Mouse (Mus musculus) right cerebral cortex, postnatal 10 days (tissue): ENCODE measurements around the gene Ifitm2.

ENCODE experiments used
- DNase-seq, 2 experiments: peaks; one replicate each; pipeline ENCODE4 v3.0.0; 2021; ENCODE audit warnings: low spot score in 2 of 2

Ifitm2 gene

DNA sequence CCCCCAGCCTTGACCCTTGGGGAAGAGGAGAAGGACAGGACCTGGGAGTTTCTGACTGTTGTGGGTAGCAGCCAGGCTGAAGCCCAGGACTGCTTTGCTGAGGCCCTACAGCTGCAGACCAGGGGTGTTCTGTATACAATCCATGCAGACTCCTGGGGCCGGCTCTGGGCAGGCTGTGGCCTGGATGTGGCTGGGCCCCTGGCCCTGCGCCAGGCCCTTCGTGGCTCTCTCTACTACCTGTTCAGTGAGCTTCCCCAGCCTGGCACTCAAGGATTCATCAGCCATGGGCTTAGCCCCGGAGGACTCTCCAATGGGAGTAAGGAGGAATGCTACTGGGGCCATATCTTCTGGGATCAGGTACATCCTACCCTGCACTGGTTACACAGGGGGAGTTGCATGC, 12.4 kb downstream of the Ifitm2 start:
- no peak for DNase-seq

DNA sequence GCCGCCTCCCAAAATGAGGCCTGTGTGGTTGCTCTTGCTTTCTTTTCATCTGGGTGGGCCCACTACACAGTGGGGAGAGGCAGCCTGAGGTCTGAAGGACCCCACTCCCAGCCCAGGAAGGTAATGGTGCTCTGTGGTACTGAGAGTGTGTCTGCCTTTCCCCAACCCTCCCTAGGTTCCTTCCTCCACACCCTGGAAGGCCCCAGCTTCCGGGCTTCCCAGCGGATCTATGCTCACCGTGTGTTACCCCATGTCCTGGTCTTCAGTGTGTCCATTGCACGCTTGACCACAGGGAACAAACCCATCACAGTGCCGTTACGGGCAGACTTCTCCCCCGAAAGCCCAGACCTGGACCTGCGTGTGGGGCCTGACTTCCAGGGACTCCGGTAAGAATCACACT, 13.0 kb downstream of the Ifitm2 start:
- DNase-seq: no peak

DNA sequence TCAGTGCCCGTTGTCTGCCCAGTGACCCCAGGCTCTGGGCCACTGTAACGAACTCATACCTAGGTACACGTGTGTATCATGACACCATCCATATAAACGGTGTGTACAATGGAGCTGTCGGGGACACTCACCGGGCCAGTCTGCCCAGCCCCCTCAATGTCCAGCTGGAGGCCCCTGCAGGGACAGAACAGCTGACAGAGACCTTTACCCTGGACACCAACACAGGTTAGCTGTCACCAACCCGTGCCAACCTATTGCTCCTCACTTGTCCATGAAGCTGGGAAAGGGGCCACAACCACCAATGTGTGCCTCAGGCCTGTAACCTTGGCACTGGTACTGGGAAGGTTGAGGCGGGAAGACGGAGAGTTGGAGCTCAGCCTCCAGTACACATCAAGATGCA, 13.4 kb downstream of the Ifitm2 start:
- no peak for DNase-seq

DNA sequence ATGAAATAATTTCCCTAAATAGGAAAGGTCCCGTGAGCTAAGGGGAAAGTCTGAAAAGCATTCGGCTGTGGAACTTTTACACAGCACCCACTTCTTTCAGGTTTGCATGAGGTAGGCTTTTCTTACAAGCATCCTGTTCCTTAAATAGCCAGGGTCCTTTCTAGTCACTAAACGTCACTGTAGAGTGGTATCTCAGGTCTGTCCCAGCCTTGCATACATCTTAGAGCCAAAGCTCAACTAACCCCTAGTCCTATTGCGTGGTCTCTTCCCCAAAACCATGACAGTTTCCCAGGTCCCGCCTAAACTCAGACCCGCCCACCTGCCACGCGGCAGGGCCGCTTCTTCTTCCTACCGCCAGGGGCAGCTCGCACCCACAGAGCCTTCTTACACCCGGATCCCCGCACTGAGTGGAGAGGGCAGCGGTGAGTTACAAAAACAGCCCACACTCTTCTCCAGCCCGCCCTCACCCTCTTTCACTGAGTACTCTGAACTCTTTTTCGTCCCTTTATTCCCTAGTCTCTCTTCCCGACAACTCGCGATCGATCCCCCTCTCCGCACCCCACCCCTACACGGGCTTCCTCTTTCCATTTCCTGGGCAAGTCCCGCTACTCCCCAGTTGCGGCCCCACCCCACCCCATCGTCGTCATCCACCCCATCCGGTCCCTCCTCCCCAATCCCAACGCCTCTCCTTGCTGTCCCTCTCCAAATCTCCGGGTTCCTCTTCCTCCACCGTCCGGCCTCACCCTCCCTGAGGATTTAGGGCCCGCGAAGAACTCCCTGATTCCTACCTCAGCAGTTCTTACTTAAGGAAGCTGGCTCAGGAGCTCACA, 14.3 kb downstream of the Ifitm2 start, which contains the start of gene Pgghg:
Pgghg (plus strand) TSS at position 170 of the 830 bp plus-strand sequence.
- peak; percentile 68 to 78 for DNase-seq

DNA sequence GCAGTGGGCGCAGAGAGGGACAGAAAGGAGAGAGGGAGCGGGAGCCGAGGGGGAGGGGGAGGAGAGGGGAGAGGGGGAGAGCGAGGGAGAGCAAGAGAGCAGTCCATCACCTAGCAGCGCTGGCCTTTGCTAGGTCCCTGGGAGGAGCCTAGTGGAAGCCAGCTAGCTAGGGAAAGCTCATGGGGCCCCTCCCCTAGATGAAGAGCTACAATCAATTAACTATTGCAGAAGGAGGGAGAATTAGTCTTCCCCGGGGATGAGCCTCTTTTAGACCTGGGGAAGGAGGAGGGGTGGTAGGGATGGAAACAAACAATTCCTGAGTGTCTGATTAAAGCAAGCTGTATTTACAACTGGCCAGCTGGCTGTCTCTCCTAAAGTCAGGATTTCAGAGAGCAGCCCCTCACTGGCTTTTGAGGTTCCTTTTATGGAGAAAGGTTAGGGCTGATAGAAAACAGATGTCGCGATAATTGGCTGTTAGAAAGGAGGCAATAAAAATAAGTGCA, 16.1 kb downstream of the Ifitm2 start:
- DNase-seq: no peak

DNA sequence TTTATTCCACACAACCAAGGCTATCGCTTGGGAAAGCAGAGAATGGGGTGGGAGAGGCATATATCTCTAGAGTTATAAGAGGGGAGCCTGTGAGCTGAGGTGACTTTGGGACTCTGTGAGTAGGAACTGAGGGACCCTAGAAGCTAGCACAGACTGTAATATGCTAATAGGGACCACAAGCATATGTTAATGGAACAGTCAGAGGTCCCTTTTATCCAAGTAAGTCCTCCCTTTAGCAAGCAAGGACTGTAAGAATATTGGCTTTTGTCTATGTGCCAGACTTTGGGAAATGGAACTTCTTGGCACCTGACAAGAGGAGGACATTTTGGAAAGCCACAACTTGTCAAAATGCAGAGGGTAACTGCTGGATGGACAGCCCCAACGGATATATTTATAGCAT, 16.9 kb downstream of the Ifitm2 start:
- no peak for DNase-seq

DNA sequence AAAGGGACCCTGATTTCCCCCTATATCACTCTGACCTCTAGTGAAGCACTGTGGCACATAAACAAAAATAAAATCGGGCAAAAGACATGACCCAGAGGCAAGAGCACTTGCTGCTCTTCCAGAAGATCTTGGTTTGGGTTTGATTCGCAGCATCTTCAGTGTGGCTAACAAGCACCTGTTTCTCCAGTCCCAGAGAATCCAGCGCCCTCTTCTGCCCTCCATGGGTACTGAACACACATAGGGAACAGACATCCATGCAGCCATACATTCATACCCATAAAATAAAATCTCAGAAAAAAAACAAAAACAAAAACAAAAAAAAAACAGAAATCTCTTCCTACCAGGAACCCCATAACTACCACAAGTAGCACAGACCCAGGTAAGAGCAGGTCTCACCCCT, 17.4 kb downstream of the Ifitm2 start:
- DNase-seq: no peak

DNA sequence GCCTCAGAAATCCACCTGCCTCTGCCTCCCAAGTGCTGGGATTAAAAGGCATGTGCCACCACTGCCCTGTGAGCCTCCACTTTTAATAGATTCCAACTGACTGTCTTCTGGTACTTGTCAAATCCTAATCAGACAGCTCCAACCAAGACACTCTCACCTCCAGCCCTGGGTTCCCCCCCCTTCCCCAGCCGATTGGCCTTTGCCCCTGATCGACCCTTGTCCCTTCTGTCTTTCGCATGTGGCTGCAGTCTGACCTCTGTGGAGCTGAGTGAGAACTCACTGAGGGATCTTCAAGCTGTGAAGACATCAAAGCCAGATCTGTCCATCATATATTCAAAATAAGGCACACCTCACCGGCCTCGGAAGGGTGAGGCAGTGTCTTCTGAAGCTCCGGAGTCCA, 28.6 kb downstream of the Ifitm2 start:
- no peak for DNase-seq

DNA sequence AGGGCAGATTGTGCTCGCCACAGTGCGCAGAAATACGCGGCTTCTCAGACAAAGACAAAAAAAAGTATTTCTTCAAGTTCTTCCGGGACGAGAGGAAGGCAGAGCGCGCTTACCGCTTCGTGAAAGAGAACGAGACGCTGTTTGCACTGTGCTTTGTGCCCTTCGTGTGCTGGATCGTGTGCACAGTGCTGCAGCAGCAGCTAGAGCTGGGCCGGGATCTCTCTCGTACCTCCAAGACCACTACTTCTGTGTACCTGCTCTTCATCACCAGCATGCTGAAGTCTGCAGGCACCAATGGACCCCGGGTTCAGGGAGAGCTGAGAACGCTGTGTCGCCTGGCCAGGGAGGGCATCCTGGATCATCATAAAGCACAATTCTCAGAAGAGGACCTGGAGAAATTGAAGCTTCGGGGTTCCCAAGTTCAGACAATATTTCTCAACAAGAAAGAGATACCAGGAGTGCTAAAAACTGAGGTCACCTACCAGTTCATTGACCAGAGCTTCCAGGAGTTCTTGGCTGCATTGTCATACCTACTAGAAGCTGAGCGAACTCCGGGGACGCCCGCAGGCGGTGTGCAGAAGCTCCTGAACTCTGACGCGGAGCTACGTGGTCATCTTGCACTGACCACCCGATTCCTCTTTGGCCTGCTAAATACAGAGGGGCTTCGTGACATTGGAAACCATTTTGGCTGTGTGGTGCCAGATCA, 32.6 kb downstream of the Ifitm2 start:
- DNase-seq: no peak

DNA sequence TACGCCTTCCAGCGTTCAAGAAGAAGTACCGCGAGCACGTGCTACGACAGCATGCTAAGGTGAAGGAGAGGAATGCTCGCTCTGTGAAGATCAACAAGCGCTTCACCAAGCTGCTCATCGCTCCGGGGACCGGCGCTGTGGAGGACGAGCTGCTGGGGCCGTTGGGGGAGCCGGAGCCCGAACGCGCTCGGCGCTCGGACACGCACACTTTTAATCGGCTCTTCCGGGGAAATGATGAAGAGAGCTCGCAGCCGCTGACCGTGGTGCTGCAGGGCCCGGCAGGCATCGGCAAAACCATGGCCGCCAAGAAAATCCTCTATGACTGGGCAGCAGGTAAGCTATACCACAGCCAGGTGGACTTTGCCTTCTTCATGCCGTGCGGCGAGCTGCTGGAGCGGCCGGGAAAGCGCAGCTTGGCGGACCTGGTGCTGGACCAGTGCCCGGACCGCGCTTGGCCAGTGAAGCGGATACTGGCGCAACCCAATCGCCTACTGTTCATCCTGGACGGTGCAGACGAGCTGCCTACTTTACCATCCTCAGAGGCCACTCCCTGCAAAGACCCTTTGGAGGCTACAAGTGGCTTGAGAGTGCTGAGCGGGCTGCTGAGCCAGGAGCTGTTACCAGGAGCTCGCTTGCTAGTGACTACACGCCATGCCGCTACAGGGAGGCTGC, 33.3 kb downstream of the Ifitm2 start:
- DNase-seq: peak; percentile 33 to 61

DNA sequence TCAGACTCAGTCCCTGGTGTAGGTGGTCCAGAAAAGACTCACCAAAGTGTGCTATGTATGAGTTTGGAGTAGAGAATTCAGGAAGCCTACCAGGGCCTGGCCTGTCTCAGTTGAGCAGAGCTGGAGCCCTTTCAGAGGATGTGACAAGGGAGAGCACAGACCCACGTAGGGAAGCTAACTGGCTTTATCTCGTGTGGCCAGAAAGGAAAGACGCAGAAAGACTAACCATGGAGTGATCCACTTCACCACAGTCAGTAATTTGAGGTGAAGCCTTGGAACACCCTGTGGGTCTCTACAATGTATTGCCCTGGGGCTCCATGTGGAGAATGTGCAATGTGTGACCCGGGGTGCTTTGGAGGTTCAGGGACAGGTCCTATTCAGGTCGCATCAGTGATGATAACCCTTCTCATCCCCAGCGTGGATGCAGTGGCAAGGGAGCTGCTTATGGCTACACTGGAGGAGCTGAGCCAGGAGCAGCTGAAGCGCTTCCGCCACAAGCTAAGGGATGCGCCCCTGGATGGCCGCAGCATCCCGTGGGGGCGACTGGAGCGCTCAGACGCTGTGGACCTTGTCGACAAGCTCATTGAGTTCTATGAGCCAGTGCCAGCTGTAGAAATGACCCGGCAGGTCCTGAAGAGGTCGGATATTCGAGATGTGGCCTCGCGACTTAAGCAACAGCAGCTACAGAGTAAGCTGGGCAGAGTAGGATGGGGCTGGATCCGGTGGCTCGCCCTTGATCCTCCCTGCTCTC, 34.4 kb downstream of the Ifitm2 start:
- no peak for DNase-seq

DNA sequence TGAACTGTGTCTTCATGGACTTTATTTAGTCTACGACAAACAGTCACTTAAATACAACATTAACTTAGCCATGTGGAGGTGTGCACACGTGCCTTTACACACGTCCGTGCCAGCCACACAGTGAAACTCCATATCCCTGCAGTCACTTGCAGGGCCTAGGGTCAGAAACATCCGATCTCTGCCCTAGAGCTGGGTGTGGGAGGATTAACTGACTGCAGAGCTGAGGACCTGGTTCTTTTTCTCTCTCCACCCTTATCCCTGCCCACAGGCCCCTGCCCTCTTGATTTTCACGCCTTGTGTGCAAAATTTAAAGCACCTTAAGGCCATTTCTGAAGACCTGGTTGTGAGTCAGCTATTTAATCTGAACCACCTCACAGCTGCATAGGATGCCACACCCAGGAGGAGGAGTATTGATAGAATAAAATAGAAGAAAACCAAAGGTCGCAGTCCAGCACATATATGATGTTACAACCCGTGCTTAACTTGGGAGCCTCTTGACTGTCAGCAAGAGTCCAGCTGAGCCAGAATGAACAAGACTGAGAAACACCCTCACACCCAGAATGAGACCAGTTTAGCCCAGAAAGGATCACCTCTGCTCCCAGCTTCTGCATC, 35.3 kb downstream of the Ifitm2 start, which contains the start of gene Nlrp6:
Nlrp6 (plus strand) TSS at position 485 of the 612 bp plus-strand sequence.
- DNase-seq: no peak

DNA sequence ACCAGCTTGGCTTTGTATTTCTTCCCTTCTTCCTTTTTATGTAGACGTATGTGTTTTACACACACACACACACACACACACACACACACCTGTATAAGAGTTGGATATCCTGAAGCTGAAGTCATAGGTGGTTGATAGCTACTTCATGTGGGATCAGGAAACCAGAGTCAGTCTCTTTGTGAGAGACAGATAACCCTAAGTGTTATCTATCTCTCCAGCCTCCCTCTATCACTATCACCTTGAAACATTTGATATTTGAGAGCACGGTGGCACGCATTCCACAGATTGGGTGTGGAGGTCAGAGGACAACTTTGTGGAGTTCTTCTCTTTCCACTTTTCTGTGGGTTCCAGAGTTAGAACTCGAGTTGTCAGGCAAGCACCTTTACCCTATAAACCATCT, 35.9 kb downstream of the Ifitm2 start:
- DNase-seq: no peak

DNA sequence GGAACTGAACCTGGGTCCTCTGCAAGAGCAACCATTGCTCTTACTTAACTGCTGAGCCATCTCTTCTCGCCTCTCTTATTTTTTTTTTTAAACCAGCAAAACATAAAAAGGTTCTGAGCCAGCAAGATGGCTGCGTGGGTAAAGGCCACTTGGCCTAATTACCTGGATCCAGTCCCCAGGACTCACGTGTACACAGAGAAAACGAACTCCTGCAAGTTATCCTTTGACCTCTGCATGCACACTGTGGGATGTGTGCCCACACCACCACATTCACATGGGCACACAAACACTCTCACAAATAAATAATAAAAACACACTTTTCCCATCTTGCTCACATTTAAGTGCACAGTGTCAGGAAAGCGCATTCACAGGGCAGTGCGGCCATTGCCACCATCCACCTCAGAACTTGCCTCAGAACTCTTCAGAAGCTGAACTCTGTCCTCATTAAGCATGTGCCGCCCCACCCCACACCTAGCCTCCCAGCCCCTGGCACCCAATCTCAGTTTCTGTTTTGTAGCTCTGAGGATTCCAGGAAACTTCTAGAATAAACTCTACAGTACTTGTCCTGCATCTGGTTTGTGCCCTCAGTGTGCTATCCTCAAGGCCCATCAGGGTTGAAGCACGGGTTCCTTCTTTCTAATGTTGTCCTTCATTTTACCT, 41.6 kb downstream of the Ifitm2 start:
- DNase-seq: no peak

DNA sequence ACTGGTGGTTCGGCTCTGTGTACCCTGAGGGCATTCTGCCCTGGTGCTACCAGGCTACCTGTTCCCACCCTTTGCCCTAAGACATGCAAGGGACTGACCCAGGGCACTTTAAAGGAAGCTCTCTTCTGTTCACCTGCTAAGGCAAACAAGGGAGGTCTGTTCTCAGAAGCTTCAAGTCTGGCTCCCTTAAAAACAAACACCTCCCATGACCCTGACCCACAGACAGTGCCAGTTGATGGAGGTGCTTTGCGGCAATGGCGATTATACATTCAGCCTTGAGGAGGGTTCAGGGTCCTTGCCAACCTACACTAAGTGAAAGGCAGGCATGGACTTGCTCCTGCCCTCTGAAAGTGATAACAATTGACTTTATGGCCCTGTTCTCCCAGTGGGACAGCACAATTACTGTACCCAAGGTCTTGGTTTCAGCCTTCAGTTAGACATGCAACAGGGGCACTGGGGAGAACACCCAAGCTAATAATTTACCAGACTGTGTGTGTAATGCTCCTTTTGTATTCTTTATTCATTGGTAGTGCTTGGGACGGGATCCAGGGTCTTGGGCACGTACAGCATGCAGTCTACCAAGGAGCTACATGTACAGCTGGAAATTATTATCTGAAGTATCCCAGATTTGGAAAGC, 42.8 kb downstream of the Ifitm2 start:
- no peak for DNase-seq

DNA sequence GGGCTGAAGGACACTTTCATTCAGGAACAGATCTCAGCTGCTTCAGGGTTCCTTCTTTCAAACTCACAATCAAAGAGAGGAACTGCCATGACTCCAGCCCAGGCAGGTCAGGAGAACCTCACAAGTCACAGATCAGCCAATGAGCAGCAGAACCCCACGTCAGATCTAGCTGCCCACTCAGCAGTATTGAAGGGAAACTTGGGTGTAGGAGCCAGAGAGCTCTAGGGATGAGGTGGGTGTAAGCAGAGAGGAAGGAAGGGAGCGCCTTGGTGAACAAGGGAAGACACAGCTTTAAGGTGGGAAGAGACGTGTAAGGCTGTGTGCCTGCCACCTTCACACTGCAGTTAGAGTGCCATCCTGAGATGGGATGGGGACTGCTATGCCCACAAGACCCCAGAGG, 43.5 kb downstream of the Ifitm2 start:
- no peak for DNase-seq

DNA sequence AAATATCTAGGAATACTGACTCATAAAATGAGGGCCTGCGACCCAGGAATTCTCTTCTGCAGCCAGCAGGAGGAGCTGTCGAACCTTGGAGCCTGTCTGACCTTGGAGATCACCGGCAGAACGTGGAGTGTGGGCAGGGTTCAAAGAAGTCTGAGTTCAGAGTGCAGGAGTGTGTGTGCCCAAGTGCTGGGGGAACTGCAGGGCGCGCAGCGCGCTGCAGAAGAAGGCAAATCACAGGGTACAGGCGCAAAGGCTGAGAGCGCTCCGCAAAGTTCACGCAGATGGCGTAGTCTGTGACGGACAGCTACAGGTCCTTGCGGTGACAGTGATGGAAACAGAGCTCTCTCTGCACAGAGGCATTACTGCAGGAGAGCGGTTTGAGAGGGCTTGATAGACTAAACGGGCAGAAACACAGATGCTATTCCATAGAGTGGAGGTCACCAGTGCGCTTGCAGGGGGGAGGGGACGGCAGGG, 47.1 kb downstream of the Ifitm2 start:
- DNase-seq: peak; percentile 63 to 76

DNA sequence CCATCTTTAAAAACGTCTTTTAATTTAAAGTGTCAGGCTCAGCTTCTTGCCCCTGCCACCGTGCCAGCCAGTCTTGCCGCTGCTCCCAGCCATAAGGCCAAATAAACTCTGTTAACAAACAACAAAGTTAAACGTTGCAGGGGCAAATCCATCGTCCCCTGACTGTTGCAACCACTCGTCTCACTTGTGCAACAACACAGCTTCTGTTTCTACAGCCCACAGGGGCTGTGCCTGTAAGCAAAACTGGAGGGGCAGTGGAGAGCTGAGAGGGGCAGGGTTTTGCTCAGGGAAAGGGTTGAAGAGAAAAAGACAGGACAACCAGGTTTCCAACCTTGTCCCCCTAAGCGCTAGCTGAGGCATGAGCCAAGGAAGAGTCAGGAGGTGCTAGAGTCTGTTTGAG, 47.6 kb downstream of the Ifitm2 start:
- no peak for DNase-seq

DNA sequence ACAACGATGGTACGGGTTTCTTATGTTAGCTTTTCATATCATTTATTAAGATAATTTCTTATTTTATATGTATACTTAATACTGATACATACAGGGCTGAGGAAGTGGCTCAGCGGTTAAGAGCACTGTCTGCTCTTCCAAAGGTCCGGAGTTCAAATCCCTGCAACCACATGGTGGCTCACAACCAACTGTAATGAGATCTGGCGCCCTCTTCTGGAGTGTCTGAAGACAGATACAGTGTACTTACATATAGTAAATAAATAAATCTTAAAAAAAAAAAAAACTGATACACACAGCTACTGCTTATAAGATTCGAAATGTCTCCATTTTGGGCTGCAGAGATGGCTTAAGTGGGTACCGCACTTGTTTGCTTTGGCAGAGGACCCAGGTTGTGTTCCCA, 48.1 kb downstream of the Ifitm2 start:
- DNase-seq: no peak

DNA sequence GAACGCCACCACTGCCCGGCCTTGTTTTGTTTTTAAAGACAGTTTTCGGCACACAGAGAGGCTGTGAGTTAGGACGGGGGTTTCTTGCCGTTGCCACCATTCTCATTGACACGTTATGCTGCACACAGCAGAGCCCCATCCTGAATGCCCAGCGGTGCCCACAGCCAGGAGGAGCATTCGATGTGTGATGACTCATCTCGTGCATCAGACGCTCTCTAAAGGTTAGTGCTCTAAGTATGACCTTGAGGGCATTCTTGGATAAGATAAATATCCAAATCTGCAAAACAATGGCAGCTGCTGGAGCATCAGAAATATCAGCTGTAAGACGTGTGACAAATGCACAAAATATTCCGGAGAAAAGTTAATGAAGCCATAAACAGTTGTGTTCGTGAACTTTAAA, 48.7 kb downstream of the Ifitm2 start:
- no peak for DNase-seq
